Mouse (Mus musculus) small intestine, adult 2 months (tissue): ENCODE measurements around the gene Doc2g. TPM values are rescaled to one million over a fixed set of nuclear protein-coding genes. Genes with fewer than 3 reads are reported as not detected.

Experiments
- H3K27ac ChIP-seq: fragments of 200-500 bp; 2 replicates; pipeline ENCODE4 v1.5.1; 2012; ENCODE audit warnings: low read depth, low read length, control low read depth, inconsistent platforms; ENCODE audit not compliant: insufficient read depth
- H3K27me3 ChIP-seq: fragments of 200-500 bp; 2 replicates; pipeline ENCODE4 v1.6.1; 2012; ENCODE audit warnings: mild to moderate bottlenecking, moderate library complexity, low read length, inconsistent platforms; ENCODE audit not compliant: control insufficient read depth, insufficient read depth
- H3K36me3 ChIP-seq: fragments of 200-500 bp; 2 replicates; pipeline ENCODE4 v1.6.1; 2012; ENCODE audit warnings: mild to moderate bottlenecking, low read length, control low read depth, inconsistent platforms; ENCODE audit not compliant: control insufficient read depth, insufficient read depth
- H3K4me1 ChIP-seq: fragments of 200-500 bp; 2 replicates; pipeline ENCODE4 v1.6.1; 2012; ENCODE audit warnings: low read length, inconsistent platforms, mixed read lengths; ENCODE audit not compliant: control insufficient read depth, insufficient read depth, insufficient read length
- H3K4me3 ChIP-seq: fragments of 200-500 bp; 2 replicates; pipeline ENCODE4 v1.5.1; 2012; ENCODE audit warnings: low read depth, mild to moderate bottlenecking, control low read depth, inconsistent platforms, low read length, moderate library complexity
- CTCF ChIP-seq: fragments of 200-500 bp; IDR thresholded peaks from 2 replicates; pipeline ENCODE4 v1.5.1; 2012; ENCODE audit warnings: low read depth, mild to moderate bottlenecking, control low read depth, inconsistent platforms, low read length, moderate library complexity, mixed read lengths; ENCODE audit not compliant: insufficient replicate concordance, insufficient read length; ENCODE audit errors: extremely low read depth
- POLR2A ChIP-seq: fragments of 200-500 bp; IDR thresholded peaks from 2 replicates; pipeline ENCODE4 v1.6.1; 2012; ENCODE audit warnings: low read depth, mild to moderate bottlenecking, control low read depth, inconsistent platforms, low read length, moderate library complexity
- WGBS: fragments of 180-500 bp; shearing (Covaris S2); methylation state at CpG from one replicate; pipeline ENCODE4 v1.1.7; 2018; 5-methylcytosine and 5-hydroxymethylcytosine counted together
- polyA plus RNA-seq: library from polyadenylated mRNA; depleted of rRNA; stranded (reverse); fragments of >200 nt; gene quantifications from 2 replicates; pipeline ENCODE4 v1.2.3, GENCODE M21; 2012

Doc2g gene
- polyA plus RNA-seq, 1 experiment = 8.2 TPM

GRCm38 (mm10) chr19:3980309-3980708, 22.8 kb upstream of the Doc2g start:
- 4% methylated on average over 4 of the region's 4 CpGs for WGBS
- TF ChIP-seq CTCF = peak; percentile 78; the same call in 1 of the 2 replicates
- no peak for TF ChIP-seq POLR2A
- Histone ChIP-seq H3K4me3 (no peak overlapping the region), H3K4me1 (peaks cover 10% of the 10 kb centered on the region; the same call in 1 of the 2 replicates), H3K27me3 (no peaks in the 10 kb centered on the region), H3K36me3 (no peaks in the 10 kb centered on the region), H3K27ac (no peak overlapping the region)

GRCm38 (mm10) chr19:3980917-3981316, 22.2 kb upstream of the Doc2g start:
- H3K27me3 ChIP-seq = no peaks in the 10 kb centered on the region

GRCm38 (mm10) chr19:3983527-3984200, 19.4 kb upstream of the Doc2g start:
- Histone ChIP-seq H3K4me3 (no peak overlapping the region), H3K27me3 (no peaks in the 10 kb centered on the region), H3K36me3 (no peaks in the 10 kb centered on the region; the same call in 1 of the 2 replicates), H3K27ac (no peak overlapping the region), H3K4me1 (peaks cover 25% of the 10 kb centered on the region)
- 82% methylated on average over 9 of the region's 9 CpGs for WGBS
- TF ChIP-seq CTCF (no peak), POLR2A (no peak)

More at GRCm38 (mm10) chr19:3980917-3981316, 22.2 kb upstream of the Doc2g start:
- Histone ChIP-seq H3K4me1 (peaks cover 16% of the 10 kb centered on the region), H3K36me3 (no peaks in the 10 kb centered on the region), H3K27ac (no peak overlapping the region), H3K4me3 (no peak overlapping the region)
- TF ChIP-seq POLR2A (no peak), CTCF (no peak)
- WGBS = 51% methylated on average over 9 of the region's 9 CpGs

GRCm38 (mm10) chr19:3985261-3985681, 17.8 kb upstream of the Doc2g start:
- Histone ChIP-seq H3K4me3 (no peak overlapping the region), H3K27ac (peak overlapping the region; percentile 84)
- WGBS = 32% methylated on average over 8 of the region's 8 CpGs

GRCm38 (mm10) chr19:3986334-3986733, 16.8 kb upstream of the Doc2g start, which contains the start of gene Acy3:
Gene Acy3, plus strand, starts transcription at chr19:3986570.
- Histone ChIP-seq H3K27me3 (no peaks in the 10 kb centered on the region), H3K4me3 (peak within 1 kb of the TSS; percentile 55), H3K36me3 (no peaks in the 10 kb centered on the region; the same call in 1 of the 2 replicates), H3K4me1 (peaks cover 25% of the 10 kb centered on the region), H3K27ac (peak within 1 kb of the TSS; percentile 84)
- WGBS = 5% methylated on average over 8 of the region's 8 CpGs
- TF ChIP-seq CTCF (no peak), POLR2A (peak; percentile 99)

More at GRCm38 (mm10) chr19:3985261-3985681, 17.8 kb upstream of the Doc2g start:
- Histone ChIP-seq H3K36me3 (no peaks in the 10 kb centered on the region; the same call in 1 of the 2 replicates), H3K4me1 (peaks cover 25% of the 10 kb centered on the region), H3K27me3 (no peaks in the 10 kb centered on the region)
- no peak for TF ChIP-seq POLR2A
- TF ChIP-seq CTCF = no peak

GRCm38 (mm10) chr19:3988066-3988465, 15.0 kb upstream of the Doc2g start:
- 94% methylated on average over 14 of the region's 14 CpGs for WGBS
- no peaks in the 10 kb centered on the region; the same call in 1 of the 2 replicates for H3K36me3 ChIP-seq
- H3K27me3 ChIP-seq = no peaks in the 10 kb centered on the region
- H3K4me3 ChIP-seq = no peak overlapping the region
- peaks cover 25% of the 10 kb centered on the region for H3K4me1 ChIP-seq
- TF ChIP-seq POLR2A (no peak), CTCF (no peak)
- H3K27ac ChIP-seq = no peak overlapping the region

GRCm38 (mm10) chr19:3988750-3989149, 14.4 kb upstream of the Doc2g start:
- H3K36me3 ChIP-seq = no peaks in the 10 kb centered on the region; the same call in 1 of the 2 replicates
- H3K27ac ChIP-seq = no peak overlapping the region
- H3K27me3 ChIP-seq = no peaks in the 10 kb centered on the region
- H3K4me1 ChIP-seq = peaks cover 25% of the 10 kb centered on the region
- TF ChIP-seq CTCF (peak; percentile 18; the same call in 1 of the 2 replicates), POLR2A (no peak)
- no peak overlapping the region for H3K4me3 ChIP-seq
- 94% methylated on average over 4 of the region's 4 CpGs for WGBS
